Mouse (Mus musculus) CD4-positive, CD25-positive, alpha-beta regulatory T cell, adult 4 months (primary cell): Measurements from ENCODE around the gene Kcnmb2. TPM values are rescaled to one million over a fixed set of nuclear protein-coding genes. Genes with fewer than 3 reads are reported as not detected.

Source experiments
- ATAC-seq: one replicate; pipeline ENCODE4 v1.8.0; 2017
- polyA plus RNA-seq, 2 experiments: library from polyadenylated mRNA; unstranded; fragments of 100-300 nt; shearing (Covaris generic); gene quantifications; one replicate each; pipeline ENCODE4 v1.2.1; 2017

Kcnmb2 gene
- polyA plus RNA-seq, 2 experiments from 2014 or later = not detected

GRCm38 (mm10) chr3:32020981-32021380, 118.7 kb downstream of the Kcnmb2 start:
- no peak for ATAC-seq

DNA sequence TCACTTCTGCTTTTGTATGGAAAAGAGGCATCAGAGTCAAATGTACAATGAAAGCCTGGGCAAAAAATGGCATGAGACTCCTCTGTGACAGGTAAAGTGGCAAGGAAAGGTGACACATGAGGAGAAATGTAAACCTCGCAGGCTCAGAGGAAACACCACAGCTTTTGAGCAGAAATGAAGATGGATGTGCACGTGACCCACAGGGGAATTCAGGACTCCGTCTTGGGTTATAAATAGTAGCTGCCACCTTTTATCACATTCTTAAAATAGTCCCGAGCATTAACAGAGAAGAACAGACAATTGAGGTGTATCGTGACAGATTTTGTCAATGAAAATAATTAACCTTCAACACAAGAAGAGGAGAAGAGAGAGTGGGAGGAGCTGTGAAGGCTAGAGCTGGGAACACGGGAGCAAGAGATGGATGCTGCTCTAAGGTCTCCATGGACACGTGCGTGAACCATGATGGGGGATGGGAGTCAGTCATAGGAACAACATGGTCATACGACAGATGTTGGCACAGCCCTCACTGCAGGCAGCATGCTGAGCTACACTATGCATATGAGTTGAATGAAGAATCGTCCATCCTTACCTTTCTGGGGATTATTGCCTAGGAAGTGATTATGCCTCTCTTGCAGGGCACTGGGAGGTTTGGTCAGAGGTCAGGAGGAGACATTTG, 127.2 kb downstream of the Kcnmb2 start:
- ATAC-seq = no peak

GRCm38 (mm10) chr3:32032381-32032780, 130.1 kb downstream of the Kcnmb2 start:
- no peak for ATAC-seq

GRCm38 (mm10) chr3:32043814-32044213, 141.5 kb downstream of the Kcnmb2 start:
- no peak for ATAC-seq

GRCm38 (mm10) chr3:32048777-32049176, 146.5 kb downstream of the Kcnmb2 start:
- ATAC-seq = no peak

- ATAC-seq = no peak
Observed at GRCm38 (mm10) chr3:32052596-32052995, 150.3 kb downstream of the Kcnmb2 start.

DNA sequence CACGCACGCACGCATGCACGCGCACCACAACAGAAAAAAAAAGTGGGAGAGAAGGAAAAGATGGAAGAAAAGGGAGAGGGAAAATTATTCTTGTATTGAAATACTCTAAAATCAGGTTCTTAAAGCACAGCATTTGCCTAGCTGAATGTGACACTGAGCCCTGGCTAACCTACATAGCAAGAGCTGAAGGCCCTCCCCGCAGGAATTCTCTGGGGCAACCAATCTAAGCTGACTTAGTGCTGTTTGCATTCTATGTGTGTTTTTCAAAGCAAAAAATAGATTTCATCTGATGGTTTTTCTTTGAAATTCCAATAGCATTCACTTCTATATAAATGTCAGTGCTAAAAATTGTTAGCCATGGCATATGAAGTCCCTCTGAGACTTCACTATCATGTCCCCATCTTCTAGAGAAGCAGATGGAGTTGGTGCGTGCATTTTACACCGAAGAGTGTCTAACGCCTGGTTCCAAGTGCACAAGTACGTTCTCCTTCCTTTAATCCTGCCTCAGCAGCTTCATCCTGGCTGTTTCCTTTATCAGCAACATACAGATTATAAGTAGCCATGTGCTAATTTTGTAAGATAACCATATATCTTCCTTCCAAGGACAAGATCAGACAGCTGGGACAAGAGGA, 151.4 kb downstream of the Kcnmb2 start:
- ATAC-seq = no peak

DNA sequence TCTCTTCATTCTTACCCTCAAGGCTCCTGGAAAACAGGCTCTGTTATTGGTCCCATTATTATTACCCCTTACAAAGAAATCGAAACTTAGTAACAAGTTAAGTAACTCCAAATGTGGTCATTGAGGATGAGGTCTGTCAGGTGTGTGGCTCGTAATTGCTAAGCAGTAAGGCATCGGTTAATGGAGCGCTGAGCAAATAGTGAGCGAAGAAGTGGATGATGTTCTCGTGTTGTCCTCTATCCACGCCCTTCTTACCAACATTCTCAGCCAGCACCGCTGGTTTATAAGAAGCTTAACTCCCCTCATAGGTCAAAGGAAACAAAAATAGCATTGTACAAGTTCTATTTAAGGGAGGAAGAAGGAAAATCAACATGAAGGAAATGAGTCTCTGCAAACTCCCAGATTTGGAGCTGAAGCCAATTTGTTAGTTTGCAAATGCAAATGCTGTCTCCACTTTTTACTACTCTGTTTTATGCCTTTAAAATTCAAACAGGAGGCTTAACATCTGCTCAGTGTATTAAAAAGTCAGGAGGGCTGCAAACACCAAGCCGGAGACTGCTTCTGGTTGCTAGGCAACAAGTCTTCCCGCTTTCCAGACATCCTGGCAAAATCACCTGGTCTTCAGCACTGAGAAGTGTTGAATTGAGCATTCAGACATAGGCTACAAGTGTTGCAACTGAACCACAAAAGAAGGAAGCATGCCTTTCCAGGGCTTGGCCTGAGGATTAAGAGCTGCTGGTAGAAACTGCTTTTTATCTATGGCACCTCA, 157.8 kb downstream of the Kcnmb2 start:
- no peak for ATAC-seq

GRCm38 (mm10) chr3:32062685-32063084, 160.4 kb downstream of the Kcnmb2 start:
- ATAC-seq = no peak

DNA sequence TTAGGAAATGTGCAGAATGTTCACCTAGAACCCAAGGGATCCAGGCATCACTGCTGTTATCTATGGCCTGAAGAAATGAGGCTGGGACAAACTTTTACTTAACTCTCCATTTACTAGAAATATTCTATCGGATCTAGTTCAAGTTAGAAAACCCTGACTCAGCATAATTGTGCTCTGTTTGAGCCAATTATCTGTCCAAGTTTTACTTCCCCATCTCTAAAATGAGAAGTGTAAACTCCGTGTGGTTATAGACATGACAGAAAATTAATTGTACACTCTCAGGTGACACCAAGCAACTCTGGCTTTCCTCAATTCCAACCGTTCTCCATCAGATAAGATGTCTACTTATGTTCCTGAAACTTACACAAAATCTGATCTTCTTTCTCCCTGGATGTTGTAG, 161.0 kb downstream of the Kcnmb2 start:
- ATAC-seq = no peak

- no peak for ATAC-seq
Observed at GRCm38 (mm10) chr3:32067004-32067935, 165.0 kb downstream of the Kcnmb2 start.

- ATAC-seq = no peak
Observed at GRCm38 (mm10) chr3:32073881-32074280, 171.6 kb downstream of the Kcnmb2 start.

GRCm38 (mm10) chr3:32088762-32089161, 186.5 kb downstream of the Kcnmb2 start:
- ATAC-seq = no peak

GRCm38 (mm10) chr3:32101391-32101790, 199.1 kb downstream of the Kcnmb2 start:
- no peak for ATAC-seq

- no peak for ATAC-seq
Observed at GRCm38 (mm10) chr3:32119851-32120250, 217.5 kb downstream of the Kcnmb2 start.

GRCm38 (mm10) chr3:32121731-32122130, 219.4 kb downstream of the Kcnmb2 start:
- no peak for ATAC-seq

DNA sequence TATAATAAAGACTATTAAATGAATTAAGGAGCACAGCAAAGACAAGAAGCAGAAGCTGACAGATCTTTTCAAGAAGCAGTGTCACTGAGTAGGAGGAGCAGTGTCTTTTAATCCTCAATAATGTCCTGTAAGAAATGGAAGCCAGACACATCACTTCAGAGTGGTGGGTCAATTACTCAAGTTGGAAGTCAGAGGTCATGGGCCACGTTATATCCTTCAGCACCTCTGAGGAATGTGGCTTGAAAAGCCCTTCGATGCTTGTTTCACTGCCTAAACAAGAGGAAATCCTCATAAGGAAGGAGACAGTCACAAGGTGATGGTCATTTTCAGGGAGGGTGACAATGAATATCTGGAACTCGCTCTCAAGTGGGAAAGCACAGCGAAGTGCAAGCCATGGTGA, 223.1 kb downstream of the Kcnmb2 start:
- no peak for ATAC-seq

DNA sequence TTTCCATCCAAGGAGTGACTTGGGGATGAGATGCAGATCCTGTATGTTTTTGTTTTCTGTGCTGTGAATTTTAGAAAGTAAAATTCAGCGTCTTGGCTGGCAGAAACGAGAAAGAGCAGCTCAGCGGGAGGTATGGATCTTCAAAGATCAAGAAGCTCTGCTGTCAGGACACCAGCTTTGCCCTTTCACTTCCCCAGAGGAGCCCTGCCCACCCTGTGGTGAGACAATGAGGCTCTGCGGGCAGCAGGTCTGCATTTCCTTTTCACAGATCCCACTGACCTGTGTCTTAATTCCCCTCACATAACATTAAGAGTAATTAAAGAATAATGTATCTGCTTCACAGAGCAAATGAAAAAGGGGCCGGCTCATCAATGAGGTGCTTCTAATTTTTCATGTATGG, 226.1 kb downstream of the Kcnmb2 start:
- no peak for ATAC-seq

DNA sequence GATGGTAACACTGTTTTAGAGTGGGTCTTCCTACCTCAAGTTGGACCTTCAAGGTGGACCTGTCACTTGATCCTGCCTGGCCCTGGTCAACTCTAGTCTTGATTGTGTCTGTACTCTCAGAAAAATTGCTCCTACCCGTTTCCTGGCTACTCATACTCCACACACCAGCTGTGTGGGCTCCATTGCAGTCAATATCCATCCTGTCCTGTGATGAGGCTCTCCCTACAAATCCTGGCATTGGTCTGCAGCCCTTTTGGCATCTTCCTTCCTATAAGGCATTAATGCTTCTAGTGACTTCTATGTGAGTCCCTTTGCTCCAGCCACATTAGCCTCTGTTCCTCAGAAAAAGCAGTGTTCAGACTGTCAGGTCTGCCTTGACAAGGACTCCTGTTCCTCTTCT, 228.4 kb downstream of the Kcnmb2 start:
- no peak for ATAC-seq

DNA sequence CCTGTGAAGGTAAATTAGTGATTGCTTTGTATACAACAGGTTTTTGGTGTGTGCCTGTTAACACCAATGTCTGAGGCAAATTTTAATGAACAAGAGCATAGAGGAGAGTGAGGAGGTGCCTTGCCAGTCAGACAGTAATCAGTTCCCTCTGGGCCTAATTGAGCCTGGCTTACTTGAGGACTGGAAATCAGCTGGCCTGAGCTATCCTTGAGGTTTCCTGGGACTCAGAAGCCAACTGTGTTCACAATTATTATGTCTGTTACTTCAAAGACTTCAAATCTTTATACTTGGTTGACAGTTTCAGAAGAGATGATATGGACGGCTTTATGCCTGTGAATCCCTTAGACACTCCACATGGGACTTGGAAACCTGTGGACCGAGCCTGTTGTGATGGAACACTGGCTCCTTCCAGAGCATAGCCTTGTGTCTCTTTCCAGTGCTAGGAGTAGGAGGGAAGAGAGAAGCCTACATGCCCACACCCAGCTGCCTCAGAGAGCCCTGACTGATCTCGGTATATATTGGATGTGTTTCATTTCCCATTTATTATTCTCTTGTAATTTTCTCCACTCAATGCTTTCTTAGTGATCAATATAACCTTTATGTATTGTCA, 230.2 kb downstream of the Kcnmb2 start:
- ATAC-seq = no peak

GRCm38 (mm10) chr3:32144194-32144593, 241.9 kb downstream of the Kcnmb2 start:
- no peak for ATAC-seq

GRCm38 (mm10) chr3:32144655-32145054, 242.3 kb downstream of the Kcnmb2 start:
- no peak for ATAC-seq
